Mouse (Mus musculus) liver, postnatal 0 days (tissue): ENCODE results near the gene Yrdc.

Source experiments
- CTCF ChIP-seq: sonication (generic); IDR thresholded peaks from 2 replicates; pipeline ENCODE4 v1.5.1; 2016; ENCODE audit warnings: antibody characterized with exemption, low read depth
- EP300 ChIP-seq: IDR thresholded peaks from 2 replicates; pipeline ENCODE4 v1.6.1; 2016; ENCODE audit warnings: antibody characterized with exemption, low read depth, mild to moderate bottlenecking

GRCm38 (mm10) chr4:124881341-124881908, 30.9 kb downstream of the Yrdc start:
- TF ChIP-seq CTCF, result no peak
- TF ChIP-seq EP300, result no peak
